Mouse (Mus musculus): Measurements from ENCODE around the gene Pld3.

The Pld3 gene

DNA sequence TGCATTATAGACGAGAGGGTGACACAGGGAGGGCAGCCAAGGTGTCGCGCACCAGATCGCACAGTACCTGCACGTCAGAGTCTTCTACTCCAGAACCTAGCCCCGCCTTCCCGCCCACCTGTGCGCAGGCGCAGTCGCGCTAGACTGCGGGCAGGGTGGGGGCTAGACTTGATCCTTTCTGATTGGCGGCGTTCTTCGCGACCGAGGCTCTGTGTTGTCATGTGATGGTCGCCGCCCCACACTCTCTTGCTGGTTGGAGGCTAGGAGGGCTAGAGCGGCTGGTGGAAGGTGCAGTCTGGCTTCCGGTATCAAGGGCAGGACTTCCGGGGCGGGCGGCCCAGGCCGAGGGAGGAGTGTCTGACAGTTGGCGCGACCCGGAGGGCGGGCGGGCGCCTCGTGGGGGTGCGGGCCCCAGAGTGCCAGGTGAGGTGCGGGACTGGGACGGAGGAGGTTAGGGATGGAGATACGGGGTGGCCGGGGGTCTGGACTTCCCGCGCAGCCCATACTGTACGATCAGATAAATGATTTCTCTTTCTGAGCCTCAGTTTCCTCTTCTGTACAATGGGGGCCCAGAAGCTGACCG, at the start of gene Pld3, which contains the start of gene 2310022A10Rik:
Gene Pld3 (minus strand): TSS at position 288 of the 583 bp plus-strand sequence.
Gene 2310022A10Rik (plus strand): TSS at position 303 of the 583 bp plus-strand sequence.
- peak; percentile 97 for DNase-seq (ENCODE audit: low read depth)

DNA sequence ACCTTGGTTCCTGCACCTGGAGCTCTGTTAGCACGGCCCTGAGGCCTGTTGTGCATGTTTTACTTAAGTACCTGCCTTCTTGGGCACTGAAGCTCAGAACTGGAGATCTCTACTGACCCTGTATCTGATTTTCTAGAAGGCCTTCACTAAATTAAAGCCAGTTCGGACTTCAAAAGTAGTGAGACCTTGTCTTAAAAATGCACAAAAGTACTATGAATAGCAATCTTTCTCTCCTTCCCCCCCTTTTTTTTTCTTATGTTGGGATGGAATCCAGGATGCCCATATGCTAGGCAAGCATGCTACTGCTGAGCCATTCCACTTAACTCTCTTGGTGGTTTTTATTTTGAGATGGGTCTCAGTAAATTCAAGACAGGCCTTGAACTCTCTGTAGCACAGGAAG, 49.1 kb upstream of the Pld3 start:
- no peak for DNase-seq (ENCODE audit: low read depth)

DNA sequence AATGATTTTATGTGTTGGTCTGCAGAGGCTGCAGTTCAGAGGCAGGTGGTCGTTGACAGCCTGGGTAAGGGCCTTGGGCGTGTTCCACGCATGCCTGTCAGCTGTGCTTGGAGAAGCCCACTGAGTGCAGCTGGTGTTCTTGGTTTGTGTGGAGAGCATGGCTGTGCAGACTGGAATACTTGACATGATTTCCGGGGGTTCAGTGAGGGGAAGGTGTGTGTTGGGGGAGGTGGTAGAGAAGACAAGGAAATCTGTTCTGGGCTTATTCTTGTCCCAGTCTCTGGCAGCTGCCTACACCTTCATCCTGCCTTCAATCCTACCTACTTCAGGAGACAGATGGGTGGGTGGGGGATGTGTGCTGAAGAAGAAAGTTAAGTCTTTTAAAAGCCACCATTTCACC, 48.6 kb upstream of the Pld3 start:
- DNase-seq (ENCODE audit: low read depth), result no peak

DNA sequence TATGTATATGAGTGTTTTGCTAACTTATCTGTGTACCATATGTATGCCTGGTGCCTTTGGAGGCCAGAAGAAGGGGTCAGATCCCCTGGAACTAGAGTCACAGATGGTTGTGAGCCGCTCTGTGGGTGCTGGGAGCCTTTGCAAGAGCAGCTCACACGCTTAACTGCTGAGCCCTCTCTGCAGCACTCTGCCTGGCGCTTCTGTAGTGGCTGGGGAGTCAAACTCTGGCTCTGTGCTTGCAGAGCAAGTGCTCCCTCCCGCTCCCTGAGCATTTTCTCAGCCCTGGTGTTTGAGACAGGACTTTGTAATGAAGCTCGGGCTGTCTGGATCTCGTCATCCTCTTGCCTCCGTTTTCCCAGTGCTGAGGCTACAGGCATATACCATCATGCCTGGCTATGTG, 45.0 kb upstream of the Pld3 start:
- DNase-seq (ENCODE audit: low read depth), result no peak

DNA sequence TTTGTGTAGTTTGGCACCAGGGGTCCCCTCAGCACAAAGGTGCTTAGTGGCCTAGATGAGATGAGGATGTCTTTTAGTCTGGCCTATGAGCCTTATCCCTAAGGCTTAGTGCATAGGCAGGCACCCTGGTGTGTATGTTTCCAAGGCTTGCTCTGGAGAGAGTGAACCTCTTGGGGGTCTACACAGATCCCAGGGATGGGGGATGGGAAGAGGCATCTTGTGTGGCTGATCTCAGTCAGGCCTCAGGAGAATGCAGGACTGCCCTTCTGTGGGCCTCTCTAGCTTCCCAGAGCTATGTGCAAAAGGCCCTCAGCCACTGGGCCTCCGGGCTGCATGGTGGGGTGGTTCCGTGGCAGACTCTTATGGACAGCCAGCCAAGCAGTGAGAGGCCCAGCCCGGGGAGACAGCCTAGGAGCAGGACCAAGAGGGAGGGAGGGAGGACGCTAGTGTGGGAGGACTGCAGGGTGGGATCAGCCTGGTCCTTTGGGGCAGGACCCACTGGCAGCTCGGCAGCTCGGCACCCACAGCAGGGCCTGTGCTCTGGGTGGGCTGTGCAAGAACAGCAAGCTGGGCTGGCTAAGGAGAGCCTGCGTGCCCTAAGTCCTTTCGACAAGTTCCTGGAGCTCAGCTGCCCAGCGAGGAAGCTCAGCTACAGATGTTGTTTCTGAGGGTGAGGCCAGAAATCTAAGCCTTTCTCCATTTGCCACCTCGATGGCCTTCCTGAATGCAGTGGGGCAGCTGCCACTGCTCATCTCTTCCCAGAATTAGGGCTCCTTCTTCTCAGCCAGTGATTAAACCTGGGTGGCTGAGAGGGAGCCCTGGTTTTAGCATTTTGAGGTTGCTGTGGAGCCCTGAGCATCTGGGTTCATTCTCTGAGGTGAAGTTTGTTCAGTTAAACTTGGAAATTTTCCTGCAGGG, 43.8 kb upstream of the Pld3 start:
- no peak for DNase-seq (ENCODE audit: low read depth)

DNA sequence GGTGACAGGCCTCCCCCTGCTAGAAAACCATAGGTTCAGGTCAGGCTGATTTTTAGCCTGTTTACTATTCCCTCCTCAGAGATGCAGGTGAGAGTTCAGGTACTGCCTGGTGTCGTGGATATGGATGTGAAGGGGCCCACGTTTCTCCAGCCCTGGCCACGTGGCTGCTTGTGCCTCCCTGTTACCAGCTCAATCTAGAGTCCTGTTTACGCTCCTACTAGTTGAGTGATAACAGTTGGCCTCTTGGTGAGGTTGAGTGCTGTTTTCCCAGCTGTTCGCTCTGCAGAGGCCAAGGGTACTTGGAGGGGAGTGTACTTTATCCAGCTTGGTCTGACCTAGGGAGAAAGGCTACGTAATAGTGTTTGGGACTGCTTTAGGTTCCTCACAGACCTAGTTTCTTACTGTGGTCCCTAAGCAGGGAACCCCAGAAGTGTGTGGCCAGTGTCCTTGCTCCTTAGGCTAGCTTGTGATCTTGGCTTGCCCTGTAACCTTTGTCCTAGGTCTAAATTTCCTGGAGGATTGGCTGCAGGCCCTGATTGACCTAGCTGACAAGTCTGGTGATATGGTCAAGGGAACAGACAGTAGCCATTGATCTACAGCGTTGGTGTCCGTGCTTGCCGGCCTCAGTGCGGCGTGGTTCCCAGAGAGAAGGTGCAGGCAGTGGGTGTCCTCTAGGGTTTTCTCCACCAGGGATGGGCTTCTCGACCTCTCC, 40.1 kb upstream of the Pld3 start:
- no peak for DNase-seq (ENCODE audit: low read depth)

DNA sequence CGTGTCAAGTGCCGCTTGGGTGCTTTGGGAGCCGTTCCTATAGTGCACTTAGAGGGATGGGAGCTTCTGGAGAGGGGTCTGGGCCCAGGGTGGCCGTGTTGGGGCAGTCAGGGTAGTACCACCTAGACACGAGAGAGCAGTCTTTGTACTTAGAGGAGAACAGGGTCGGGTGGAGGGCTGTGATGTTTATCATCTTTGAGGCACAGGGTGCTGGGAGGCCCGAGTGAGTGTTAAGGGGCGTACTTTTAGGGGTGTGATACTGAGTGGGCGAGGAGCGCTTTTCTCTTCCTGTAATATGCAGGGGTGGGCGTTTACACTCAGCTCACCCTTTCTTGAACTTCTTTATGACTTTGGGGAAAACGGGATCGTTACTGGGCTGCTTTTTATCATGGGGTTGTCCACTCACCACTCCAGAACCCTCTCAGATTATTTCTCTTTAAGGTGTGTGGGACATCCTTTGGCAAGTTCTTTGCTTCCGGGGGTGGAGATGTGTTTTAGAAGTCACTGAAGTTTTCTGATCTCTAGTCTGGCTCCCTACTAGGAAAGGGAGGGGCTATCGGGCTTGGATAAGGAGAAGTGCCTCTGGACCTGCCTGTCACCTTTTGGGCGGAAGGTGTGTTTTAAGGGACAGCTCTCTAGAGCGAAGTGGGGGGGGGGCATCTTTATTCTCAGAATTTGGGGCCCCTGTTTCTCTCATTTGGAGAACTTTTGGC, 39.4 kb upstream of the Pld3 start:
- peak; percentile 83 for DNase-seq (ENCODE audit: low read depth)

DNA sequence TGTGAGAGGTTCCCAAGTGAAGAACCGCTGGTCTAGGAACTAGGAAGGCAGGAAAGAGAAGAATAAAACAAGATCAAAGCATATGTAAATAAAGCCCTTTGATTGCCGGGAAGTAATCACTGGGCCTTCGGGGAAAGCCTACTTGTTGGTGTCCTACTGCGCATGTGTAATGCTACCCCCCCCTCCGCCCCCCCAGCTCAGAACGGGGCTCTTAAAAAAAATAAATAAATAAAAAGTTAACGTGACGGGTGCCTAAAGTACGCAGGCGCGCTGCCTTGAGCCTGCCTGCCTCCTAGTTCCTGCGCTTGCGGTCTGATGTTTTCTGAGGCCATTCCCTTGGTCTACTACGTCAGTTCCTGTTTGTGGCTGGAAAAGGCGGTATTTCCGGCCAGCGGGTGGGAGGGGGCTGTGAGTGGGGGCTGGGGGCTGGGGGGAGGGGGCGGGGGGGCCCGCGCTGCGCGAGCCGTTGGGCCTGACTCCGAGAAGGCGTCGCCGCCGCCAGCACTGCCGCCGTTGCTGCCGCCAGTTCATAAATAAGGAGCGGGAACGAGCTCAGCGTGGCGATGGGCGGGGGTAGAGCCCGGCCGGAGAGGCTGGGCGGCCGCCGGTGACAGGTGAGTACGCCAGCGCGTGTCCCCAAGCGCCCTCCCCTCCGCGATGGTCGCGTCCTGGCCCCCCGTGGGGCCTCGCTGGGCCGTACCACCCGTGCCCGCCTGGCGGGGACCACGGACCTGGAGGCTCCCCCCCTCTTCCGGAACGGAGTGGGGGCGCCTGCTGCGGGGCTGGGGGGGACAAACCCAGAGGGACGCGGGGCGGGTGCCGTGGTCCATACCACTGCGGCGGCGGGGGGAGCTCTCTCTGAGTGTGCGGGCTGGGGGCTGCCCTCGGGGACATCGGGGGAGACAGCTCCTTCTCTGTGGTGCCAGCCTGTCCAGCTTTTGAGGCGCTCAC, 38.5 kb upstream of the Pld3 start, which contains the start of gene Akt2:
Gene Akt2 (plus strand): TSS at position 287 of the 951 bp plus-strand sequence.
- peak; percentile 98 for DNase-seq (ENCODE audit: low read depth)

DNA sequence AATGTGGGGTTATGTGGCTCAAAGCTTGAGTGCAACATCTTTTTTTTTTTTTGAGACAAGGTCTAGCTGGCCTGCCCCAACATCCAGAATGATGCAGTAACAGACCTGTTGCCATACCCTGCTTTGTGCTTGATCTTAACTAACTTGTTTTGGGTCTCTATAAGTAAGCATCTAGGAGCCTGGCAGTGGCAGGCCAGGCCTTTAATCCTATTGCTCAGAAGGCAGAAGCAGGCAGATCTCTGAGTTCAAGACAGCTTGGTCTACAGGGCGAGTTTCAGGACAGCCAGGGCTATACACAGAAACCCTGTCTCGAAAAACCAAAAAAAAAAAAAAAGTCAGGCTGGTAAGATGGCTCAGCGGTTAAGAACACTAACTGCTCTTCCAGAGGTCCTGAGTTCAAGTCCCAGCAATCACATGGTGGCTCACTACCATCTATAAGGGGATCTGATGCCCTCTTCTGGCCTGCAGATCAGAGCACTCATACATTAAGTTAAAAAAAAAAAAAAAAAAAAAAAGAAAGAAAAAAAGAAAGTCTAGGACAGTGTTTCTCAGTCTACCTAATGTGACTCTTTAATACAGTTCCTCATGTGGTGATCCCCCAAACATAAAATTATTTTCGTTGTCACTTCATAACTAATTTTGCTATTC, 37.7 kb upstream of the Pld3 start:
- no peak for DNase-seq (ENCODE audit: low read depth)

DNA sequence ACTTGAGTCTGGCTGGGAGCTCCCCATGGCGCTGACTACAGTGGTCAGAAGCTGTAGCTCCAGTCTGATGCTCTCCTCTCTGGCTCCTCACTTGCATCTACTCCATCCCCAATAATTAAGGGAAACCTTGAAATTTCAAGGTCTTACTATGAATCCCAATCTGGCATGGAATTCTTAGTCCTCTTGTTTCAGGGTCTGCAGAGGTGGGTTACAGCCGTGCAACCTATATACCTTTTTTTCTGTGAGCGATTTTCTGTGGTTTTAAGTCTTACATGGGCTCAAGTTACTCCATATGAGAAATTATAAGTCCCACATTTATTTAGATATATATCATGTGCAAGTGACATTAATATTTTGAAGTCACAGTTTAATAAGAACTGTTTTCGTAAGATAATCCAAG, 37.1 kb upstream of the Pld3 start:
- DNase-seq (ENCODE audit: low read depth), result peak; percentile 7

DNA sequence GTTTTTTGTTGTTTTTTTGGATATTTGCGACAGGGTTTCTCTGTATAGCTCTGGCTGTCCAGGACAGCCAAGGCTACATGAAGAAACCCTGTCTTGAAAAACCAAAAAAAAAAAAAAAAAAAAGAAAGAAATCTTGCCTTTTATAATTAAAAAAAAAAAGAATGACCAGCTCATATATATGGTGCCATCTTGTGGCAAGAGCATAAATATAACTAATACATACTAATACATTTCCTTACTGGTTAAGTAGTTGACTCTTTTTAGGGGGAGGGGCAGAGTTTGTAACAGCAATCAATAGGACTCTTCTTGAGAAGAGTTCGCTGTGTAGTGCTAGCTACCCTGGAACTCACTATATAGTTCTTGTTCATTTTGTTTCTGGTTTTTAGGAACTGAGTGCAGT, 34.7 kb upstream of the Pld3 start:
- DNase-seq (ENCODE audit: low read depth), result peak; percentile 42

DNA sequence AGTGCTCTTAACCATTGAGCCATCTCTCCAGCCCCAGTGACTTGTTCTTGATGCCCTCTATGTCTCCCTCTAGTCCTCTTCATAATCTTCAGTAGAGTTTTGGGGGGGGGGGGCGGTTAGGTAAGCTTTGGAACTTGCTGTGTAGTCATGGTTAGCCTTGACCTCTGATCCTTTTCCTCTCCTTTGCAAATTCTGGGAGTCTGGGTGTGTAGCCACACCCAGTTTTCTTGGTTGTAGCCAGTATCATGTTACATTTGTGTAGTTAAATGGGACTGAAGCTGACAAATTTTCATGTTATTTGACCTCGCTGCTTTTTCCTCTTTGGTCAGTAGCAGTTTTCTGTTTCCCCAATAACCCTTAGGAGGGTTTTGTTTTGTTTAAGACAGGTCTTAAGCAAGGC, 33.8 kb upstream of the Pld3 start:
- DNase-seq (ENCODE audit: low read depth), result no peak

DNA sequence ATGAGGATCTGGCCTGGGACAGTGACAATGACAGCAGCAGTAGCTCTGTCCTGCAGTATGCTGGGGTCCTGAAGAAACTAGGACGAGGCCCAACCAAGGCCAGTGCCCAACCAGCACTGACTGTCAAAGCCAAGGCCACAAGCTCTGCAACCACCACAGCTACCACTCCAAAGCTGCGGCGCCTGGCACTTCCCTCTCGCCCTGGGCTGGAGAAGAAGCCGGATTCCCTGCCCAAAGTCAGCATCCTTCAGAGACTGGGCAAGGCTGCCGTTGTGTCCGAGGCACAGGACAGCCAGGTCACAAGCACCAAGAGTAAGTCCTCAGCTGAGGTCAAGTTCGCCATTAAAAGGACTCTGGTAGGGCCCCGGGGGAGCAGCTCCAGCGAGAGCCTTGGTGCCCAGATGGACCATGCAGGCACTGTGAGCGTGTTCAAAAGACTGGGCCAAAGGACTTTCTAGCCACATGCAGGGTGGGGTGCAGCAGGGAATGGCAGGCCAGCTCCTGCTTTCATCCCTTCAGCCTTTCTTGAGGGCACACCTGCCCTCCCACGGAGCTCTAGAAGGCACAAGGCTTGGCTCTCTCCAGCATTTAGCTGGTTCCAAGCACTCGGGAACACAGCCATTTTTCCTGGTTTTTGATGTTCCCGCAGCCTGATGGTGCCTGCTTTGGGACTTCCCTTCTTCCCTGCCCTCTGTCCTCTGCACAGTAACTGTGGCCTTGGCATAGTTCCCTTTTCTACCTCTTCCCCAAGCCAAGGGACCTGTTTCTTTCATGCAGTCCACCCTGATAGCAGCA, 27.6 kb upstream of the Pld3 start:
- no peak for DNase-seq (ENCODE audit: low read depth)

DNA sequence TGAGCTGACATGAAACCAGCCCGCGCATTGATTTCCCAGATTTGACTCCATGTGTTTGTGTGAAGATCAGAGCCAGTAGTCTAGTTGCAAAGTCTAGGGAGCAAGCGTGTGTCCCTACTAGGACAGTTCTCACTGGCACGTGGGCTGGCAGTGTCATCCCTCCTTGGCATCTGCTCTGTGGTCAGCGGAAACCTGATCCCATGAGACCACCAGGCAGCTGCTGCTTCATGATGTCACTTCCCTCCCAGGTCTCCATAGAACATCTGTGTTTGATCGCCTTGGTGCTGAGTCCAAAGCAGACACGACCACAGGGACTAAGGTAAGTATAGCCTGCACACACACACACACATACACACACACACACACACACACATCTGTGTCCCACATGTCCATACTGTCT, 25.4 kb upstream of the Pld3 start:
- no peak for DNase-seq (ENCODE audit: low read depth)

DNA sequence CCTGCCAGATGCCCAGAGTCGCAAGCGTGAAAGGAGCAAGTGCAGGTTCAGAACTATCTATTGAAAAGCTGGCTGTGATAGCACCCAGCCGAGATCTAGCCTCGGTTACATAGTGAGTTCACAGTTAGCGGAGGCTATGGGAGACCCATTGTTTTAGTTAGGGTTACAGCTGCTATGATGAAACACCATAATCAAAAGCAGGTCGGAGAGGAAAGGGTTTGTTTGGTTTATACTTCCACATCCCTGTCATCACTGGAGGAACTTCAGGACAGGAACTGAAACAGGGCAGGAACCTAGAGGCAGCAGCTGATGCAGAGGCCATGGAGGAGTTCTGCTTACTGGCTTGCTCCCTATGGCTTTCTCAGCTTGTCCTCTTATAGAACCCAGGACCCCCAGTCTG, 24.6 kb upstream of the Pld3 start:
- no peak for DNase-seq (ENCODE audit: low read depth)

DNA sequence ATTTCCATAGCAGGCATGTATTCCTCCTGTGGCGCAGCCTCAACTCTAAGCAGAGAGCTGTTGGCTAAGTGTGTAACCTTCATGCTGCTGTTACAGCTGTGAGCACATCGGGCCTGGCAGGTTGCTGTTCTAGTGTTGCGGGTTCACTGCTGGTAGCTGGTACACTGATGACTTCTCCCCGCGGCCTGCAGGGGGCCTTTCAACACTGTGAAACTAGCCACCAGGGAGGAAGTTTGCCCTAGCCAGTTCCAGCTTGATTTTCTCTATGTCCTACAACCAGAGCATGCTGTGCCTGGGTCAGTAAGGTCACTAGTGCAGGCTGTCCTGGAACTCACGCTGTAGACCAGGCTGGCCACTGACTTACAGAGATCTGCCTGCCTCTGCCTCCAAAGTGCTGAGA, 23.9 kb upstream of the Pld3 start:
- peak; percentile 64 for DNase-seq (ENCODE audit: low read depth)

DNA sequence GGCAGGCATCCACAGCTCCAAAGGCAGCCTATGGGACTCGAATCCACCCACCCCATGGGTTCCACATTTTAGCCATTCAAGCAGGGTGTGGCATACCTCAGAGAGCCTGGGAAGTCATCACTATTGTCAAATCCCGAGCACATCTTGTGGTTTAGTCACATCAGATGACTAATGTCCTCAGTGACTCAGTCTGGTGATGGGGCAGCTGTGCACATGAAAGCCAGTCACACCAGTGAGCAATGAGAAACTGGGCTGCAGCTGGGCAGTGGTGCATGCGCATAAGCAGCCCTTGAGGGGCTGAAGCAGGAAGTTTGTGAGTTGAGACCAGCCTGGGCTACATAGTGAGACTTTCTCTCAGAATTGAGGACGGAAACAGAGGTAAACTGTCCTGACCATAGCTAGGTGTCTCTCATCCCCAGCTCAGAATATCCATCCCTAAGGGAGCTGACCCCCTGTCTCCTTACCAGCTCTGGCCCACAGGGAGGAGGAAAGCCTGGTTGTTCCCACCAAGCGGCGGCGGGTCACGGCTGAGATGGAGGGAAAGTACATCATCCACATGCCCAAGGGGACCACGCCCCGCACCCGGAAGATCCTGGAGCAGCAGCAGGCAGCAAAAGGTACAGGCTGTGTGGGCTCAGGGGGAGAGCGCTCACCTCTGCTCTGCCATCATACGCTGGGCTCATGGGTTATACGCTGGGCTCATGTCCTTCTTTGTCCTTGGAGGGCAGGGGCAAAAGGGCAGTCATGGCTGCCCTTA, 21.3 kb upstream of the Pld3 start:
- no peak for DNase-seq (ENCODE audit: low read depth)

DNA sequence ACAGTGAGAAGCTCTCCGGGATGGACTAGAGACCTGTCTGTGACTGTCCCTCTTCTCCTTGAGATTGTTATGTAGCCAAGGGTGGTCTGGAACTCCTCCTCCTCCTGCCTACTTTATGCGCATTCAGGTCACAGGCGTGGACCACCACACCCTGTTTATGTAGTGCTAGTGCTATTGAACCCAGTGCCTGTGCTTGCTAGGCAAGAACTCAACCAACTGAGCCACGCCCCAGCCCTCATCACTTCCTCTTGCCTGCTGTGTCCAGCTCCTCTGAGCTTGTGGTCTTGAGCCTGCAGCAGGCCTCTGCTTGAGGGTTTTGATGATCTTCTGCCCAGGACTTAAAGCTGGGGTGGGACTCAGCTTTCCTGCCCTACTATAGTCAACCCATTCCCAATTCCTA, 19.1 kb upstream of the Pld3 start:
- DNase-seq (ENCODE audit: low read depth), result no peak

Data from induced T-regulatory cell, adult 2 months (primary cell).